Mouse (Mus musculus) cerebellum, adult 9-11 months (tissue): ENCODE results near the gene Bcap31.
A peak's percentile ranks its signal among the peaks of the same experiment; 100 is the strongest.

Experiments
- DNase-seq: peaks from one replicate; pipeline ENCODE4 v3.0.0; 2022

The Bcap31 gene

DNA sequence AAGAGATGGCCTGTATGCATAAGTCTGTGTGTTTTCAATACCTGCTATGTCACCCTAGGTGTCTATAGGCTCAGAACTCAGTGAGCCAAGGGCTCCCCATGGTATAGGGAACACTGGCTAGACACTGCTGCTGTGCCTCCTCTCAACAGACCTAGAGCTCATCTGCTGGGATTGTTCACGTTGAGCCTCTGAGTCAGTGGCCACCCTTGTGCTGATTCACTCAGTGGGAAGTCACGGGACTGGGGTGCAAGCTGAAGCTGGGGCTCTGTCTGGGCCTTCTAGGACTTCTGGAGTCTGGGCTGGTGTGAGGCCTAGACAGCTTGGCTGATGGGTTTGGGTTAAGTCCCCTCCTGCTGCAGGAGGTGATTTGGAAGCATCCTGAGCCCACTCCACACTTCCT, 40.7 kb downstream of the Bcap31 start:
- DNase-seq: no peak

- peak; percentile 67 for DNase-seq
Measured at GRCm38 (mm10) chrX:73673968-73674661, 41.9 kb downstream of the Bcap31 start.

- no peak for DNase-seq
Measured at GRCm38 (mm10) chrX:73673619-73673967, 42.4 kb downstream of the Bcap31 start.

GRCm38 (mm10) chrX:73672879-73673618, 42.9 kb downstream of the Bcap31 start, which contains the start of gene Slc6a8:
Gene Slc6a8, plus strand, starts transcription at chrX:73673150.
- DNase-seq: peak; percentile 71

- DNase-seq: peak; percentile 80
Measured at GRCm38 (mm10) chrX:73672031-73672431, 43.9 kb downstream of the Bcap31 start.

DNA sequence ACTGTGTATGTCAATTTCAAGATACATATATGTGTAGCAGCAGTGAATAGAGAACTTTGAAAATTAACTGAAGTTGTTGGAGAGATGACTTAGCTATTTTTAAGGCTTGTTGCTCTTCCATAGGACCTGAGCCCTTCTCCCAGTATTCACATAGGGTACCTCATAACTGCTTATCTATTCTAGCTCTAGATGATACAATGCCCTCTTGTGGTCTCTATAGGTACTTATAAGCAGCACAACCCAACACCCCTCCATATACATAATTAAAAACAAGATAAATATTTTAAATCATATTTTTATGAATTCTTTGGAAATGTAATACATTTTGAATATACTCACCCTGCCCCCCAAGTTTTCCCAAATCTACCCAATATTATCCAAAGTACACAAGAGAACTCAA, 52.8 kb downstream of the Bcap31 start:
- no peak for DNase-seq

DNA sequence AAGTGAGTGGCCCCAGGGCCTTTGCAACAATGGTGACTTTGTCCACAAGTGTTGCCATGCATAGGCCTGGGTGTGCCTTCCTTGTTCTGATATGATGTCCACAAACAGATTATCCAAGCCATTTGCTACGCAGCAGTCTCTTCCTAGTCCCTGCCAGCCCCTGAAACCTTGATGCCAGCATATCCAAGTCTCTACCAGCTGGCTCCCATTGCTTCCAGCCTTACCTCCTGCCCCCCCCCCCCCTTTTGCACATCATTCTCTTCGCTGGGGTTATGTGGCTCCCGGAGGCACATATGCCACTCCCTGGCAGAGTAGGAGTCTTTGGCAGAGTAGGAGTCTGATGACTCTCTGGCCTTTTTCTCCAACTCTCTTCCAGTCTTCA, 55.7 kb downstream of the Bcap31 start:
- peak; percentile 56 for DNase-seq

- peak; percentile 60 for DNase-seq
Measured at GRCm38 (mm10) chrX:73659575-73660283, 56.2 kb downstream of the Bcap31 start, which contains the start of gene Pnck. Gene Pnck, minus strand, starts transcription at chrX:73660117.

- DNase-seq: peak; percentile 35
Measured at GRCm38 (mm10) chrX:73658936-73659574, 56.9 kb downstream of the Bcap31 start.

- DNase-seq: no peak
Measured at GRCm38 (mm10) chrX:73658391-73658790, 57.6 kb downstream of the Bcap31 start.

GRCm38 (mm10) chrX:73655529-73655928, 60.4 kb downstream of the Bcap31 start:
- DNase-seq: no peak

DNA sequence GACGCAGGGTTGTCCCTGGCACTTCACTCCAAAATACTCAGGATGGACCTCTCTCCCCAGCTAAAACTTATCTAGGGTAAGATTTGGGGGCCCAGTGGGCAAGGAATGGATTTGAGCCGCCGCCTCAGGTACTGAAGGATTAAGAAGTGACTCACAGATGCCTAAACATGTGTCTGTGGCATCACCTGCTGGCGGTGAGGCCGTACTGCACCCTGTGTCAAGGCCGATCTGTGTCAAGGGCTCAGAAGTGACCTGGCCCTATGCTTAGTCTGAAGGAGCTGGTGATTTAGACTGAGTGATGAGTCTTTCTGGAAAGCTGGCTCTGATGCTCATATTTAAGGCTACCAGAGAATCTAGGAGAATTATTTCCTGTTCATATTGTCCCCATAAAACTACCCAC, 61.8 kb downstream of the Bcap31 start:
- DNase-seq: peak; percentile 76

- no peak for DNase-seq
Measured at GRCm38 (mm10) chrX:73653392-73653791, 62.6 kb downstream of the Bcap31 start.

DNA sequence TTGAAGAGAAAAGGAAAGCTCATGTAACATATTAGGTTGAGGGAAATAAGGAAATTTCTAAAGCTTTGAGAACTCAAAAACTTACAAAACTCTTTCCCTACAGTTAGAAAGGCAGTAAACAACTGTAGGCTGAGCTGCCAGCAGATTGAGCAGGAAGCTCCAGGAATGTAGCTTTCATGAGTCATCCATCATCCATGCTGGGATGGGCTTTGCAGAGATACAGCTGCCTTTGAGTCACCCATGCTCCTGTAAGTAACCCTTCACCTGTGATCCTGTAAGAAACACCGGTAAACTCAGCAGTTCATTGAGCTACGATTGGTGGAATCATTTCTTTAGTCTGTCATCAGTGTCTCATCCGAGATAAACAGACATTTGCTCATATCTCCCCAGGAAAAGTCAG, 65.1 kb downstream of the Bcap31 start:
- DNase-seq: no peak

- no peak for DNase-seq
Measured at GRCm38 (mm10) chrX:73645121-73645520, 70.9 kb downstream of the Bcap31 start.

GRCm38 (mm10) chrX:73639901-73640469, 76.0 kb downstream of the Bcap31 start:
- no peak for DNase-seq

GRCm38 (mm10) chrX:73639255-73639675, 76.7 kb downstream of the Bcap31 start, which contains the start of gene Dusp9:
Gene Dusp9, plus strand, starts transcription at chrX:73639419.
- no peak for DNase-seq

DNA sequence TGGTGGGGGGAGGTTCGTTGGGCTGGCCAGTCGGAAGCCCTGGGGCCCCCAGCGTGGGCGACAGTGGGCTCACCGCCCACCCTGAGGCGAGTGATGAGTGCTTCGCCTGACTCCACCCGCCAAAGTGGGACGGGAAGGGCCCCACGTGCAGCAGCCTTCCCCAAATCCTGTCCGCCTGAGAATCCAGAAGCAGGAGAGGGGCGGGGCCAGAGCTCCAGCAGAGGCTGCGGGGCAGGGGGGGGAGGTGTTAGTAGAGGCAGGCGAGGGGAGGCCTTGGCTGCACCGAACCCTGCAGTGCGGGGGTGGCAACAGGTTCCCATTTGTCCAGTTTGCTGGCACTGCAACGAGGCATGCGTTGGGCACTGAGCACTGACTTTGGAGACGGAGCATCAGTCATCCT, 78.6 kb downstream of the Bcap31 start:
- DNase-seq: no peak
